ENCODE assay signal across 8 mouse cellular contexts in genomic region chr7:24207488-24208261, GRCm38 (mm10). TPM values are rescaled to one million over a fixed set of nuclear protein-coding genes. Genes with fewer than 3 reads are reported as not detected.
A peak's percentile ranks its signal among the peaks of the same experiment; 100 is the strongest.
DNase-seq lines count a peak whose midpoint lies in the region; ATAC-seq and TF ChIP-seq lines count a peak whose summit lies in the region.

No protein-coding gene starts in this region.

- peaks cover 26% of the 10 kb centered on the region for H3K36me3 ChIP-seq in neural tube, embryonic 15.5 days

- H3K27me3 ChIP-seq in neural tube, embryonic 15.5 days (replicated peaks): no peaks in the 10 kb centered on the region

- H3K9ac ChIP-seq in neural tube, embryonic 15.5 days (replicated peaks): peak overlapping the region; percentile 76

- peak; percentile 86 to 93 for ATAC-seq in hematopoietic stem cell, adult 5-6 weeks (replicated peaks in 1 of 2; ENCODE audit: insufficient read depth in 1 of 2, low FRiP score in 2 of 2, low TSS enrichment in 1 of 2, low read depth in 1 of 2, poor library complexity in 2 of 2, severe bottlenecking in 2 of 2)
- peak; percentile 91 for ATAC-seq in neural tube, embryonic 15.5 days (ENCODE audit: low FRiP score)

- no peak for TF ChIP-seq CTCF in lung, adult 2 months (IDR thresholded peaks at IDR 0.05; ENCODE audit: insufficient read depth, low read length)

- peak overlapping the region; percentile 95 for H3K4me3 ChIP-seq in lung, adult 2 months (replicated peaks; ENCODE audit: extremely low read depth, low read depth, low read length)
- H3K4me3 ChIP-seq in neural tube, embryonic 15.5 days (replicated peaks): peak overlapping the region; percentile 64

- H3K4me2 ChIP-seq in neural tube, embryonic 15.5 days: peak overlapping the region; percentile 72

- 8% methylated on average over 24 of the region's 24 CpGs for WGBS in lung, adult 2 months
- 13% methylated on average over 24 of the region's 24 CpGs for WGBS in neural tube, embryonic 15.5 days

- DNase-seq in ZHBTc4 (ENCODE audit: low read depth, low spot score): peak; percentile 90
- DNase-seq in cerebellum, adult 9-10 months: peak; percentile 86
- peak; percentile 62 to 88 for DNase-seq in frontal cortex, adult 2 months (ENCODE audit: extremely low spot score in 1 of 2, low spot score in 1 of 2)
- peak; percentile 67 for DNase-seq in layer of hippocampus, adult 8-10 months (ENCODE audit: low spot score in 2 of 2)
- DNase-seq in lung, adult 2 months: peak; percentile 64
- no peak for DNase-seq in B cell, adult 2 months

- peak overlapping the region; percentile 74 for H3K27ac ChIP-seq in neural tube, embryonic 15.5 days (replicated peaks)

- no peaks in the 10 kb centered on the region for H3K9me3 ChIP-seq in neural tube, embryonic 15.5 days (replicated peaks)

- H3K4me1 ChIP-seq in lung, adult 2 months (ENCODE audit: control insufficient read depth, insufficient read depth, low read length): no peaks in the 10 kb centered on the region
- peaks cover 14% of the 10 kb centered on the region for H3K4me1 ChIP-seq in neural tube, embryonic 15.5 days

- peak; percentile 46; the same call in 1 of the 2 replicates for TF ChIP-seq POLR2A in lung, adult 2 months (IDR thresholded peaks at IDR 0.05; ENCODE audit: borderline replicate concordance, extremely low read depth, low read depth, low read length)

RNA-seq across cellular contexts. Expression of gene Zfp111, which starts 3.6 kb away (rescaled TPM):
- 3.9 and 4.4 TPM in 2 replicates for polyA plus RNA-seq in frontal cortex, adult 2 months (2012; rRNA removed)
- total RNA-seq in hematopoietic stem cell, adult 5-6 weeks (2017): 13.8 and 15.4 TPM in 2 replicates
- total RNA-seq in layer of hippocampus, adult 8-10 months (2022): 10 to 100 TPM; 12.2 to 15.2 (median 14.8) TPM
- polyA plus RNA-seq in lung, adult 2 months (2012; rRNA removed): 2.0 and 2.4 TPM in 2 replicates
- polyA plus RNA-seq in neural tube, embryonic 15.5 days (2015; fragmentation: Nextera tagmentation; extraction: Ambion mirVana): 5.1 and 5.9 TPM in 2 replicates

RNA-seq across cellular contexts. Expression of gene Zfp109, which starts 29.7 kb away (rescaled TPM):
- polyA plus RNA-seq in frontal cortex, adult 2 months (2012; rRNA removed): 4.4 and 4.5 TPM in 2 replicates
- total RNA-seq in hematopoietic stem cell, adult 5-6 weeks (2017): 10.6 and 12.9 TPM in 2 replicates
- 10 to 100 TPM in 1 of 4 experiments, 1 to 10 TPM in 3; 8.0 to 10.8 (median 9.1) TPM for total RNA-seq in layer of hippocampus, adult 8-10 months (2022)
- polyA plus RNA-seq in lung, adult 2 months (2012; rRNA removed): 1.4 and 1.7 TPM in 2 replicates
- polyA plus RNA-seq in neural tube, embryonic 15.5 days (2015; fragmentation: Nextera tagmentation; extraction: Ambion mirVana): 4.4 and 4.5 TPM in 2 replicates

RNA-seq across cellular contexts. Expression of gene Zfp114, which starts 32.8 kb away (rescaled TPM):
- polyA plus RNA-seq in frontal cortex, adult 2 months (2012; rRNA removed): 1.8 and 1.9 TPM in 2 replicates
- total RNA-seq in hematopoietic stem cell, adult 5-6 weeks (2017): 2.7 and 2.8 TPM in 2 replicates
- 1 to 10 TPM; 2.9 to 4.6 (median 4.0) TPM for total RNA-seq in layer of hippocampus, adult 8-10 months (2022)
- 0.12 and 0.22 TPM in 2 replicates for polyA plus RNA-seq in lung, adult 2 months (2012; rRNA removed)
- polyA plus RNA-seq in neural tube, embryonic 15.5 days (2015; fragmentation: Nextera tagmentation; extraction: Ambion mirVana): 5.3 and 6.2 TPM in 2 replicates

RNA-seq across cellular contexts. Expression of gene Zfp108, which starts 46.9 kb away (rescaled TPM):
- 4.7 and 5.7 TPM in 2 replicates for polyA plus RNA-seq in frontal cortex, adult 2 months (2012; rRNA removed)
- 2.0 and 4.6 TPM in 2 replicates for total RNA-seq in hematopoietic stem cell, adult 5-6 weeks (2017)
- 10 to 100 TPM in 1 of 4 experiments, 1 to 10 TPM in 3; 8.0 to 10.2 (median 9.0) TPM for total RNA-seq in layer of hippocampus, adult 8-10 months (2022)
- polyA plus RNA-seq in lung, adult 2 months (2012; rRNA removed): 0.76 and 0.83 TPM in 2 replicates
- 6.0 and 6.9 TPM in 2 replicates for polyA plus RNA-seq in neural tube, embryonic 15.5 days (2015; fragmentation: Nextera tagmentation; extraction: Ambion mirVana)

Comparison
In these comparisons a context has a peak if more than half of its experiments do, and no peak if none do; other contexts are left out.
1. DNase-seq: peak in ZHBTc4 (single experiment), cerebellum, adult 9-10 months (single experiment), frontal cortex, adult 2 months (2 of 2), layer of hippocampus, adult 8-10 months (2 of 2) and lung, adult 2 months (single experiment); none in B cell, adult 2 months (0 of 2).